Mouse (Mus musculus): ENCODE measurements around the gene Gm38431. TPM values are rescaled to one million over a fixed set of nuclear protein-coding genes. Genes with fewer than 3 reads are reported as not detected.
A peak's percentile ranks its signal among the peaks of the same experiment; 100 is the strongest.

Gene Gm38431
- polyA plus RNA-seq, 1 experiment from 2014 or later = 2.7 TPM

DNA sequence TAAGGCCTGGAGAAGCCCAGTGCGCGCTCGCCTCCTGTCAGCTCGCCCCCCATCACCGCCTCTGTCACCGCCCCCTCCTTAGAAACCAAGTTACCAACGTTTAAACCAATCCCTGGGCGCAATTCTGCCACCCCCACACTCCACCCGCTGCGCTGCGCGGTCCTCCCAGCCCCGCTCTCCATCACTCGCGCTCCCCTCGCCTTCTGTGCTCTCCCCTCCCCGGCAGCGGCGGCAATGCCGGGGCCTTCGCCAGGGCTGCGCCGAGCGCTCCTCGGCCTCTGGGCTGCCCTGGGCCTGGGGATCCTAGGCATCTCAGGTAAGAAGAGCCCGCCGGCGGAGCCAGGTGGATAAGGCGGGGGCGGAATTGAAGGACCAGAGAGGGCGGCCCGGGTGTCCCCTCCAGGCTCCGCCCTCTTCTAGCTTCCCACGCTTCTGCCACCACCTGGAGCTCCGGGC, 59.9 kb downstream of the Gm38431 start, which contains the start of gene Icam5:
TSS of gene Icam5 (plus strand) at position 178 of the 456 bp plus-strand sequence.
- Histone ChIP-seq H3K4me1 (ENCODE audit: control insufficient read depth, insufficient read depth, low read length) (peaks cover 21% of the 10 kb centered on the region), H3K36me3 (ENCODE audit: control insufficient read depth, insufficient read depth, low read length) (no peaks in the 10 kb centered on the region), H3K4me2 (ENCODE audit: low read depth) (peak within 1 kb of the TSS; percentile 83), H3K4me3 (ENCODE audit: low read depth, low read length) (peak within 1 kb of the TSS; percentile 42), H3K9me3 (ENCODE audit: control insufficient read depth, low read length) (no peaks in the 10 kb centered on the region), H3K27me3 (ENCODE audit: control insufficient read depth, insufficient read depth, low read length) (peaks cover 81% of the 10 kb centered on the region), H3K9ac (ENCODE audit: low read length) (peak within 1 kb of the TSS; percentile 42), H3K27ac (ENCODE audit: low read depth, low read length) (no peak within 1 kb of the TSS)
- DNase-seq (ENCODE audit: low spot score) (peak; percentile 24), ATAC-seq (ENCODE audit: insufficient read depth, low FRiP score, low TSS enrichment) (0 out of 2 replicates have a peak, but pooled peaks have one; percentile 8)
- under 1% methylated on average over 35 of the region's 35 CpGs for WGBS

DNA sequence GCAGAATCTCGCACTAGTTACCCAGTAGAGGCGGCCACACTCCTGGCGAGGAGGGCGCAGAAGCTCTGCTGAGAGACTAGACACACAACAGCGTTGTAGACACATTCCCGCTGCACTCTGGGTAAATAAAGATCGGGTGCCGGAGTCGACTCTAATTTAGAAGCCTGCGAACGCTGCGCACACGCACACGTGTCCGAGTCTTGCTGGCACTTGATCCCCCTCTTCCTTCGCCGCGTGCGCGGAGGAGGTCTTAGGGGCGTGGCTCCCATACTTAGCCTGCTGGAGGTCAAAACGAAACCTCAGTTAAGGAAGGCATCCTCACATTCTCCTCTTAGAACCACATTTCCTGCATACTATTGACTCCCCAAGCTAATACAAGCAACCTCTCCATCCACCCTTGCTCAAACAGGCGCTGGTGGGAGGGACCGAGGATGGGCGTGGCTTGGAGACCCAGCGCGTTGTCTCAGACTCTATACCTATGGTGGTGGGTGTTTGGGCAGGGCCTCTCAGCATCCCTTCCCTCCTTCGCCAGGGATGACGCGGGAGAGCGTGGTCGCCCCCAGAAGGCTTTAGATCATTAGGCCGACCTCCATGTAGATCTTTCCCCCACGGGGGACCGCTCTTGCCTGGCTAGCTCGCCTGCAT, 60.4 kb downstream of the Gm38431 start:
- Histone ChIP-seq H3K27me3 (ENCODE audit: control insufficient read depth, insufficient read depth, low read length) (peaks cover 75% of the 10 kb centered on the region), H3K9me3 (ENCODE audit: control insufficient read depth, low read length) (no peaks in the 10 kb centered on the region), H3K4me2 (ENCODE audit: low read depth) (peak overlapping the region; percentile 83), H3K36me3 (ENCODE audit: control insufficient read depth, insufficient read depth, low read length) (no peaks in the 10 kb centered on the region), H3K9ac (ENCODE audit: low read length) (no peak overlapping the region), H3K27ac (ENCODE audit: low read depth, low read length) (no peak overlapping the region), H3K4me3 (ENCODE audit: low read depth, low read length) (peak overlapping the region; percentile 42), H3K4me1 (ENCODE audit: control insufficient read depth, insufficient read depth, low read length) (peaks cover 21% of the 10 kb centered on the region)
- WGBS = under 1% methylated on average over 36 of the region's 36 CpGs
- DNase-seq (ENCODE audit: low spot score) (peak; percentile 60), ATAC-seq (ENCODE audit: insufficient read depth, low FRiP score, low TSS enrichment) (peak; percentile 40; the same call in 1 of the 2 replicates)

DNA sequence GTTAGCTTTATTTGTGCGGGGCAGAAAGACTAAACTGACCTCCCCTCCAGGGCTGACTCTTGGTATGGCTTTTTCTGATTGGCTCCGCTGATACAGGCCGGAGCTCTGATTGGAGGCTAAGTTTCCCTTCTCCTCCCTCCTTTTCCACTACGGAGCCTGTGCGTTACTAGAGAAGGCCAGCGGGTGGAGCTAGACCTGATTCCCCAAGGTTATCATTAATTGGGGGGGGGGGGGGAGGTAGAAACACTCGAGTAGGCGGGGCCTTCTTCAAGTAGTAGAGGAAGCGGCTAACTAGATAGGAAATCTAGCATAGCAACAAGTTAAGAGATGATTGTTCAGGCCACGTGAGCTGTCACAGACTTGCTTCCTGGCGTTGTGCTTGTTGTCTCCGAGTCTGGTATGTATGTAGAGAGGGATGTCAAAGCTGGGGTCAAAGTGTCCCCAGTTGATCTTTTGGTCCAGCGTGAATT, 61.0 kb downstream of the Gm38431 start:
- peak overlapping the region; percentile 83 for H3K4me2 ChIP-seq (ENCODE audit: low read depth)
- ATAC-seq (ENCODE audit: insufficient read depth, low FRiP score, low TSS enrichment) = peak; percentile 62

DNA sequence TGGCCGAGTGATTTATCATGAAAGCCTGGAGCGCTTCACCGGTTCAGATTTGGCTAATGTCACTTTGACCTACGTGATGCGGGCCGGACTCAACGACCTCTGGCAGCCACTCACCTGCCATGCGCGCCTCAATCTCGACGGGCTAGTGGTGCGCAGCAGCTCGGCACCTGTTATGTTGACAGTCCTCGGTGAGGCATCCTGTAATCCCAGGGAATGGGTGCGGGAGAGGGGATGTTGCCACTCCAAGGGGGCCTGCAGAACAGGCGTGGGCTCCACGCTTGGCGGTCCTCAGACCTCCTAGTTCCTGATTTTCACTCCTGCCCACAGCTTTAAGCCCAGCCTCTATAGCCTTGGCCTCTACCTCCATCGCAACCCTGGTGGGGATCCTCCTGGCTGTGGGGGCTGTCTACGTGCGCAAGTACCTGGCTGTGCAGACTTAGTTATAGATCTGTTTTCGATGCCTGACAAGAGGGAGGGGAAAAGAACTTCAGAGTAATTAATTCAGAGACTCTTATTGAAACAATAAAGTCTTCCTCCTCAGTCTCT, 61.7 kb downstream of the Gm38431 start:
- H3K36me3 ChIP-seq (ENCODE audit: control insufficient read depth, insufficient read depth, low read length) = no peaks in the 10 kb centered on the region
- DNase-seq (ENCODE audit: low spot score) (no peak), ATAC-seq (ENCODE audit: insufficient read depth, low FRiP score, low TSS enrichment) (no peak)
- H3K27ac ChIP-seq (ENCODE audit: low read depth, low read length) = no peak overlapping the region
- WGBS = 20% methylated on average over 22 of the region's 22 CpGs
- peaks cover 63% of the 10 kb centered on the region for H3K27me3 ChIP-seq (ENCODE audit: control insufficient read depth, insufficient read depth, low read length)
- H3K4me1 ChIP-seq (ENCODE audit: control insufficient read depth, insufficient read depth, low read length) = peaks cover 21% of the 10 kb centered on the region
- H3K4me2 ChIP-seq (ENCODE audit: low read depth) = peak overlapping the region; percentile 83
- no peak overlapping the region for H3K9ac ChIP-seq (ENCODE audit: low read length)
- H3K9me3 ChIP-seq (ENCODE audit: control insufficient read depth, low read length) = no peaks in the 10 kb centered on the region
- H3K4me3 ChIP-seq (ENCODE audit: low read depth, low read length) = peak overlapping the region; percentile 42; the same call in 1 of the 2 replicates

More for the DNA sequence above, 61.0 kb downstream of the Gm38431 start:
- H3K4me3 ChIP-seq (ENCODE audit: low read depth, low read length) = peak overlapping the region; percentile 42
- H3K4me1 ChIP-seq (ENCODE audit: control insufficient read depth, insufficient read depth, low read length) = peaks cover 21% of the 10 kb centered on the region
- no peaks in the 10 kb centered on the region for H3K36me3 ChIP-seq (ENCODE audit: control insufficient read depth, insufficient read depth, low read length)
- WGBS = under 1% methylated on average over 13 of the region's 13 CpGs
- peaks cover 70% of the 10 kb centered on the region for H3K27me3 ChIP-seq (ENCODE audit: control insufficient read depth, insufficient read depth, low read length)
- no peak overlapping the region for H3K9ac ChIP-seq (ENCODE audit: low read length)
- no peak overlapping the region for H3K27ac ChIP-seq (ENCODE audit: low read depth, low read length)
- H3K9me3 ChIP-seq (ENCODE audit: control insufficient read depth, low read length) = no peaks in the 10 kb centered on the region
- peak; percentile 81 for DNase-seq (ENCODE audit: low spot score)

DNA sequence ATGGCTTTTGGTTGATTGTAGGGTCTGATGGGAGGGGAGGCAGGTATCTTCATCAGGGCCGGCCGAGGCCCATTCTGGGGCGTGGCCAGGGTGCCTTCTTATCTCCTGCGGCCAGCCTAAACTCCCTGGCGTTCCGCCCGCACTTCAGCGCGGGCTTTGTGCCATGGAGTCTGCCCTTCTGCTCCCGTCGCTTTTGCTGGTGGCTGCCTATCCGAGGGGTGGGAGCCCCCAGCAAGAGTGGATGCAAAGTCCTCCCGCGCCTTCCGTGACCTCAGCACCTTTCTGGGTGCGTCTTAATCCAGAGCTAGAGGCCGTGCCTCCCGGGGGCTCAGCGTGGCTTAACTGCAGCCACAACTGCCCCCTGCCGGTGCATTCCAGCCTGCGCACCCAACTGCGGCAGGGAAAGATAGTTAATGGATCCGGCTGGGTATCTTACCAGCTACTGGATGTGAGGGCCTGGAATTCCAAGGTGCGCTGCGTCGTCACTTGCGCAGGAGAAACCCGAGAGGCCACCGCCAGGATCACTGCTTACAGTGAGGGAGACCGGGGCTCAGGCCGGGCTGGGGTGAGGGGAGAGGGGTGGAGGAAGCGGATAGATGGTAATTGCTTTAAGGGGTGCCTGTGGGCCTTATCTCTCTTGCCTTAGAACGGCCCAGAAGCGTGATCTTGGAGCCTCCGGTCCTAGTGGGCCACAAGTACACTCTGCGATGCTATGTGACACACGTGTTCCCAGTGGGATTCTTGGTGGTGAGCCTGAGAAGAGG, 62.3 kb downstream of the Gm38431 start, which contains the start of gene Icam4:
TSS of gene Icam4 (plus strand) at position 83 of the 764 bp plus-strand sequence.
- peak within 1 kb of the TSS; percentile 47 for H3K9ac ChIP-seq (ENCODE audit: low read length)
- H3K9me3 ChIP-seq (ENCODE audit: control insufficient read depth, low read length) = no peaks in the 10 kb centered on the region
- H3K27ac ChIP-seq (ENCODE audit: low read depth, low read length) = no peak within 1 kb of the TSS
- DNase-seq (ENCODE audit: low spot score) = peak; percentile 85
- peak within 1 kb of the TSS; percentile 83 for H3K4me2 ChIP-seq (ENCODE audit: low read depth)
- H3K36me3 ChIP-seq (ENCODE audit: control insufficient read depth, insufficient read depth, low read length) = no peaks in the 10 kb centered on the region
- H3K4me3 ChIP-seq (ENCODE audit: low read depth, low read length) = peak within 1 kb of the TSS; percentile 42
- peaks cover 21% of the 10 kb centered on the region for H3K4me1 ChIP-seq (ENCODE audit: control insufficient read depth, insufficient read depth, low read length)
- no peak for ATAC-seq (ENCODE audit: insufficient read depth, low FRiP score, low TSS enrichment)
- peaks cover 56% of the 10 kb centered on the region for H3K27me3 ChIP-seq (ENCODE audit: control insufficient read depth, insufficient read depth, low read length)
- WGBS = 2% methylated on average over 37 of the region's 37 CpGs

DNA sequence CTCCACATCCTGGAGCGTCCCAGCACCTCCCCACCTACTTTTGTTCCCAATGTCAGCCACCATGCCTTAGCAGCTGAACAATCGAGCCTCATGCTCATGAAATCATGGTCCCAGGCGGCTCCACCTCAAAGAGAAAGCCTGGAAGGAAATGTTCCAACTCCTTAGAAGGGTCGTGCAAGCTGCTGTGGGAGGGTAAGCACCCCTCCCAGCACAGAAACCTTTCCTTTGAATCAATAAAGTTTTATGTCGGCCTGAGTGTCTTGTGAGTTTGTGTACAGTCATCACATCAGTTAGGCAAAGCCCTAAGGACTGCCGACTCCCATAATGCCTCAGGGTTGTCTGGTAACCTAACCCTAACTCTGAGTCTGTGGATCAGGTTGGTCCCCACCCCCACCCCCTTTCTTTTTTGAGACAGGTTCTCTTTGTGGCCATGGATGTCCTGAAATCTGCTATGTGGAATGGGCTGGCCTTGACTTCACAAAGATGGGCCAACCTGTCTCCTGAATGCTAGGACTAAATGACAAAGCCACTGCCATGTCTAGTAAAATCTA, 63.2 kb downstream of the Gm38431 start:
- no peak for DNase-seq (ENCODE audit: low spot score)
- Histone ChIP-seq H3K4me3 (ENCODE audit: low read depth, low read length) (no peak overlapping the region), H3K4me1 (ENCODE audit: control insufficient read depth, insufficient read depth, low read length) (peaks cover 21% of the 10 kb centered on the region), H3K27me3 (ENCODE audit: control insufficient read depth, insufficient read depth, low read length) (peaks cover 48% of the 10 kb centered on the region), H3K9ac (ENCODE audit: low read length) (no peak overlapping the region), H3K4me2 (ENCODE audit: low read depth) (no peak overlapping the region), H3K27ac (ENCODE audit: low read depth, low read length) (no peak overlapping the region), H3K9me3 (ENCODE audit: control insufficient read depth, low read length) (no peaks in the 10 kb centered on the region), H3K36me3 (ENCODE audit: control insufficient read depth, insufficient read depth, low read length) (no peaks in the 10 kb centered on the region)
- WGBS = 65% methylated on average over 6 of the region's 6 CpGs
- ATAC-seq (ENCODE audit: insufficient read depth, low FRiP score, low TSS enrichment) = no peak

DNA sequence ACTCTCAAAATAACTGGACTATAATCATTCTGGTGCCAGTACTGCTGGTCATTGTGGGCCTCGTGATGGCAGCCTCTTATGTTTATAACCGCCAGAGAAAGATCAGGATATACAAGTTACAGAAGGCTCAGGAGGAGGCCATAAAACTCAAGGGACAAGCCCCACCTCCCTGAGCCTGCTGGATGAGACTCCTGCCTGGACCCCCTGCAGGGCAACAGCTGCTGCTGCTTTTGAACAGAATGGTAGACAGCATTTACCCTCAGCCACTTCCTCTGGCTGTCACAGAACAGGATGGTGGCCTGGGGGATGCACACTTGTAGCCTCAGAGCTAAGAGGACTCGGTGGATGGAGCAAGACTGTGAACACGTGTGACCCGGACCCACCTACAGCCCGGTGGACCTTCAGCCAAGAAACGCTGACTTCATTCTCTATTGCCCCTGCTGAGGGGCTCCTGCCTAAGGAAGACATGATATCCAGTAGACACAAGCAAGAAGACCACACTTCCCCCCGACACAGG, 64.0 kb downstream of the Gm38431 start:
- Histone ChIP-seq H3K9ac (ENCODE audit: low read length) (no peak overlapping the region), H3K27me3 (ENCODE audit: control insufficient read depth, insufficient read depth, low read length) (peaks cover 40% of the 10 kb centered on the region), H3K27ac (ENCODE audit: low read depth, low read length) (no peak overlapping the region), H3K4me2 (ENCODE audit: low read depth) (no peak overlapping the region), H3K36me3 (ENCODE audit: control insufficient read depth, insufficient read depth, low read length) (no peaks in the 10 kb centered on the region), H3K4me1 (ENCODE audit: control insufficient read depth, insufficient read depth, low read length) (peaks cover 14% of the 10 kb centered on the region), H3K4me3 (ENCODE audit: low read depth, low read length) (no peak overlapping the region), H3K9me3 (ENCODE audit: control insufficient read depth, low read length) (no peaks in the 10 kb centered on the region)
- WGBS = 33% methylated on average over 8 of the region's 8 CpGs
- peak; percentile 23 for DNase-seq (ENCODE audit: low spot score)
- ATAC-seq (ENCODE audit: insufficient read depth, low FRiP score, low TSS enrichment) = no peak

DNA sequence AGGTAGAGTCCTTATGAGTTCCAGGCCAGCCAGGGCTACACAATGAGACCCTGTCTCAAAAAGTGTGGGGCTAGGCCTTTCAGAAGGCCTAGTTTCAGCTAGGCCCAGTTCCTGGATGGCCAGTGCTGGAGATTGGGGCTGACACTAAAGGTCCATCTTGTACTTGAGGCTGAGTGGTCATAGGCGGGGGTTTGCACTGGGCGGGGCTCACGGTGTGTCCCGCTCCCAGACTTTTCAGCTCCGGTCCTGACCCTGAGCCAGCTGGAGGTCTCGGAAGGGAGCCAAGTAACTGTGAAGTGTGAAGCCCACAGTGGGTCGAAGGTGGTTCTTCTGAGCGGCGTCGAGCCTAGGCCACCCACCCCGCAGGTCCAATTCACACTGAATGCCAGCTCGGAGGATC, 64.9 kb downstream of the Gm38431 start:
- Histone ChIP-seq H3K4me1 (ENCODE audit: control insufficient read depth, insufficient read depth, low read length) (peaks cover 10% of the 10 kb centered on the region), H3K9me3 (ENCODE audit: control insufficient read depth, low read length) (no peaks in the 10 kb centered on the region), H3K27ac (ENCODE audit: low read depth, low read length) (no peak overlapping the region), H3K4me3 (ENCODE audit: low read depth, low read length) (no peak overlapping the region), H3K27me3 (ENCODE audit: control insufficient read depth, insufficient read depth, low read length) (peaks cover 30% of the 10 kb centered on the region), H3K4me2 (ENCODE audit: low read depth) (no peak overlapping the region), H3K36me3 (ENCODE audit: control insufficient read depth, insufficient read depth, low read length) (no peaks in the 10 kb centered on the region), H3K9ac (ENCODE audit: low read length) (no peak overlapping the region)
- ATAC-seq (ENCODE audit: insufficient read depth, low FRiP score, low TSS enrichment) = no peak
- no peak for DNase-seq (ENCODE audit: low spot score)
- WGBS = 81% methylated on average over 12 of the region's 12 CpGs
